Mouse (Mus musculus) T-helper 17 cell (primary cell): ENCODE data around the gene Rprml.
"Not testable (repeated sequence)": the region's sequence is repeated elsewhere in the genome, so short reads cannot be mapped to it uniquely, and the experiment has no call there.

Experiments
- in situ Hi-C, 2 experiments: fragments of 300-600 bp; cut with MboI, MseI; formaldehyde crosslinking; loops; 1 replicate in 1 of 2; 2 replicates in 1 of 2; pipeline ENCODE4 v1.15.1; 2025; ENCODE audit warnings: high pct_unique_total_duplicates in 2 of 2

Gene Rprml

DNA sequence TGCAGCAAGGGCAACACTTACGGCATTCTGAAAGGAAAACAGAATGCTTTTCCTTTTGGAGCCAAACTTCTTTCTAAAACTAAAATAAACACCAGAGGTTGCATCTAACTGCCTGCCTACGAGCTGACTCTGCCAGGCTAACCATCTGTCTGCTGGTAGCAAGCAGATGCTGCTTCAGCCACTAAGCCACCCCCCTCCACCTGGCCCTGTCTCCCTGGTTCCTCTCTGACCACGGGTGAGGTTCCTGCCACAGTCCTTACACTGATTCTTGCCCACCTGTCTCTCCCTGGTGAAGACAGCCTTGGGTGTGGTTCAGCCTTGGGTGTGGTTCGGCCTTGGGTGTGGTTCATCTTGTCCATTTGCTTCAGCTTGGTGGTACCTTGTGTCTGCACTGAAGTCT lies 12.5 kb downstream of the Rprml start:
- in situ Hi-C loops = no loop called here

DNA sequence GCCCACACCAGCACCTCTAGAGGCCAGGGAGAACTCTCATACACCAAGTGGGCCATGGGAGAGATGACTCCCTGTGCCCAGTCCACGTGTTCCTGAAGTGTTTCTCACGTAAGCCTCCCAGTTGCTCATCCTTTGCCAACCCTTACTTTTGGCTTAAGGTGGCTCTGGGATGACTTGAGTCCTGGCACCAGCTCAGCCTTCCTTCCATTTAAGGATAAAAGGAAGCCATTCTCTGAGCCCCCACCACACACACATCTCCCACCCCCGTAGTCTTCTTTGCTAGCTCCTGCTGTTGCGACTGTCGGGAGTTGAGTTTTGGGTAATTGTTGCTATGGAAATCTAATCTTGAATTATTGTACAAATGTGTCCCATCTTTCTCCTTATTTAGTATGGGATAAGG lies 13.2 kb downstream of the Rprml start:
- in situ Hi-C loops = no loop called here

DNA sequence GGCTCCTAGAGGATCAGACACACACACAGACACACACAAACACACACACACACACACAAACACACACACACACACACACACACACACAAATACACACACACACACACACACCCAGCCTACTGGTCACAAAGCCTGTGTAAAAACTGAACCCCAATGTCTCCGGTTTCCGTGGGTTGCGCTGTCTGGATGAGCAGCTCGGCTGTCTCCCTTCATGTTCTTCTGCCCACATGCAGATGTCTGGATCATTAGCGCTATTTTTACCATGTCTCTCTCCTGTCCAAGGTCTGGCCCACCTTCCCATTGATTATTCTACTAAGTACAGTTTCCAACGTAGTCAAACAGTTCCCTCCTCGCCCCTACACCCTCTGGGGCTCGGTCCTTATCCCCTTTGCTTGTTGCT lies 13.7 kb downstream of the Rprml start:
- in situ Hi-C loops = no loop called here

DNA sequence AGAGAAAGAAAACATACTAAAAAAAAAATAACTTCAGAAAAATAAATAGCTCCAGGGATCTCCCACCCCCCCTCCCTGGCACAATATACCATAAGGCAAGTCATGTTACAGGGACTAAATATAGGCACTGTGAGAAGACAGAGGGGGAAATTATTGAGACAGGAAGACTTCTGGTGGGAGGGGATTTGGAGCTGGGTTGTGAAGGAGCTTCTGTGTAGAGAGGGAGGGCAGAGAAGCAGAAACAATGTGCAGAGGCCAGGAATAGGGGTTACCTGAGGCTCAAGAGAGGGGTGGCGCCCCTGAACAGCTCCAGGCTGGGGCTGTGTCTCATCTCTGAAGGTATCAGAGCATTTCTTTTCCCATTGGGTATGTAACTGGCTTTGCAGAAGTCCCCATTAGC lies 16.3 kb downstream of the Rprml start:
- in situ Hi-C loops = no loop called here

DNA sequence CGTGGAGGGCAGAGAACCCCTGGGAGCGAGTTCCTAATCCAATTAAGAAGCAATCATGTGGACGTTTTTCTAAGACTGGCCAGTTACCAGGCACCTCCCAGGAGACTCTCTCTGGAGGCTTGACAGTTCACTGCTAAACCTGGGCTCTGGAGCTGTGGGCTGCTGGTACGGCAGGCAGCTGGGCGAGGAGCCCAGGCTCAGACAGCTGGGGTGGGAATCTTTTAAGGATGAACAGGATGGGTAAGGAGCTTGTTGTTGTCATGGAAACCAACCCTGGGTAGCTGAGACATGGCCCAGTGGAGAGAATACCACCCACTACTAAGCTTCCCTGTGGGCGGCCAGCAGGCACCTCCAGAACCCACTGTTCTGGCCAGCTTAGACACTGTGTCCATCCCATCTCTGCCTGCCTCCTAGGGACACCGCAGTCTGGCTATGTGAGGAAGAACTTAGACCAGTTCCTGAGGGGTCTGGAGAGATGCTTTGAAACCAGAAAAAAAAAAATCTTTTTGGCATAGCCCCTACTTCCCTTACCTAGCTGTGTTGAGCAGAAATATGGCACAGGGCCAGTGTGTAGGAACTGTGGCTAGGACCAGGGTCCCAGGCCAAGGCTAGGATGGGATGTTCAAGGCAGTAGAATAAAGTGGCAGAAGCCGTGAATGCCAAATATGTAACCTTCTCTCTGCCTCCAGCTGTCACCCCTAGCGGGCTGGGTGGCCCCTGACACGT lies 17.0 kb downstream of the Rprml start:
- in situ Hi-C loops = no loop called here

DNA sequence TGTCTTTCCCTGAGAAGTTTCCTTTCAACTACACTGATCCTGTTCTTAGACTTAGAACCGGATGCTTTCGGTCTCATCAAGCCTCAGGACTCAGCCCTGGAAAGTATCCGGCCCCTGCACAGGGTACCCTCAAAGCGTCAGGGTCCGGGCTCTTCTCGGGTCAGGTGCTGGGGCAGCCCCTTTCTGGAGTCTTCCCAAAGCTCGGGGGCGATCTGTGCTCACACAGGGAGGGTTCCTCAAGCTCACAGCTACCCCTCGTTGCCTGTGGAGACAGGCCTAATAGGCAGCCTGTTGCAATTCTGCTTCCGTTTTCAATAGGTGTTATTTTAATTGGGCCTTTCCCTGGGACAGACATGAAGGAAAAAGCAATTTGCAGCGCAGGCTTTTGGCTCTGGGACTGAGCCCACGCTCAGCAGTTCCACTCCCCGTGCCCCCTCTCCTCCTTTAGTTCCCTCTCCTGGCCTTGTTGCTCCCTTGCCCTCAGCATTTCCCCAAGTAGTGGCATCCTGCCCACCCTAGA lies 17.6 kb downstream of the Rprml start:
- in situ Hi-C loops = no loop called here

DNA sequence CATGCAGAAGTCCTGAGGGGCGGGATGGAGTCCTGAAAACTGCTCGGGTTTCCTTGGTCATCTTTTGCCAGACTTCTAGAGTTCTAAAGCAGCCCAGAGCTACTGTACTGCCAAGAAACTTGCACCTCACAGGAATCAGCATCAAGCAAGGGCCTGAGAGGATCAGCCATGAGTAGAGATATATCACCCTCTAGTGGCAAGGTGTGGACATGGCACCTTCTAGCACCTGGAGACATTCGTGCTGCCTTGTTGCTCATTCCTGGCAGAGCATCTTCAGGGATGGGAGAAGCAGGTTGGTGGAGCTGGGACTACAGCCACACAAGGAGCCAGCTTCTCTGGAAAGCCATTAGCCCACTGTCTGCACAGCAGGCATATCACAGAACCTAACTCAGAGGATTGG lies 26.2 kb downstream of the Rprml start:
- in situ Hi-C loops = no loop called here

DNA sequence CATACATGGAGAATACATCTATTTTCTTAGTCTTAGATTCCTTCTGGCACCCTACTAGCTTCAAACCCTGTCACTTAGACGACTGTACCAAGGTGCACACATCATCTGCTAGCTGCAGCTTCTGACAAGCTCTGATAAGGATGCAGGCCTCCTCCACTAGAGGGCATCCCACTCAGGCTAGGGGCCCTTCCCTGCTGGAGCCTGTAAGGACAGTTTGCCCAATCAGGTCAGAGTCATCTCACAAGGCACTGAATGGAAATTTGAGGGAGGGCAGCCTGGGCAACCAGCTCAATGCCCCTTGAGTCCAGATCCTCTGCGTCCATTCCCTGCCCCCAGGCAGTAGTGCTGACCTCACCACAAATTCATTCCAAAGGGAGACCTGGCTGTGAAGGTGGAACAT lies 27.7 kb downstream of the Rprml start:
- in situ Hi-C loops = not testable (repeated sequence)

DNA sequence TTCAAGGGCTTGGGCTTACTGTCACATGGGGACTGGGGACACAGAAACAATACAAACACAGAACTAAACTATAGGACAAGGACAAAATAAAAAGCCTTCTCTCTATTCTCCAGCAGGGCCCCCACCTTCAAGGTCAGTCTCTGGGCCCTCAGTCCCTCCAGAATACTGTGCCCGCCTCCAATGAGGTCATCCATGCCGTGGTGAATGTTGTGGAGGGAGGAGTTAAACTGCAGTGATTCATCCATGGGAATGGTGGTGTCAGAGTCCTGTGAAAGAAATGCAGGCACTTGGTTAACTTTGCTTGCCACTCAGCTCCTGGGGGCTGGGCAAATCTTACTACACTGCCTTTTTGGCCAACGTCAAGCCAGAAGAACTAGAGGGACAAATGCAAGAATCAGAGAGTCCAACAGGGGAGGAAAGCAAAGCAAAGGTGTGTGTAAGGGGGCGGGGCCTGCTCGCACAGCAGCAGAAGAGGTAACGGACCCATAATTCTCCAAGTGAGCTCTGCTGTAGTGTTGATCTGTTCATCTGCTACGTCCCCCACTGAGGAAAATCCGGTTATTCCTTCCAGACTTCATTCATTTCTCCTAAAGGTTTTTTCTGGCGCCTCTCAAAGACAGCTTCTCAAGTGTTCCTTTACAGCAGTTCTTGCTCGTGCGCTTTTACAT lies 34.4 kb downstream of the Rprml start:
- in situ Hi-C loops = no loop called here

DNA sequence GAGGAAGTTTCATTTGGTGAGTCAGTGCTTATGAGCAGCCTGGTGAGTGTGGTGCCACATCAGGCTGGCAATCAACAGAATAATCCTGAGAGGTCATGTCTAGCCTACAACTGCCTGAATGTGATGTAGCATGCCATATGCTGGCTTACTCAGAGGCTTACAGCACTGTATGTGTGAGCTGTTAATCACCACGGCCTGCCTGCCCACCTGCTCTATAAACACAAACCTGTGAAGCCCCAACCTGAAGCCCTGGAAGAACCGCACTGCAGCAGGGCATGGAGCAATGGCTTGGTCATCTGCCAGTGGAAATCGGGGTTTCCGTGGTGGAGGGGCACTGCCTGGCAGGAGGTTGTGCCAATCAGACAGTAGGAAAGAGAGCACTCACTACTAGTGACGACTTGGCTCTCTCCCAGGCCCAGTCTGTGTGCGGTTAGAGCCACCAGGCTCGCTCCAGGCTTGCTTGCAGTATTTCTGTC lies 35.9 kb downstream of the Rprml start:
- in situ Hi-C loops = no loop called here

DNA sequence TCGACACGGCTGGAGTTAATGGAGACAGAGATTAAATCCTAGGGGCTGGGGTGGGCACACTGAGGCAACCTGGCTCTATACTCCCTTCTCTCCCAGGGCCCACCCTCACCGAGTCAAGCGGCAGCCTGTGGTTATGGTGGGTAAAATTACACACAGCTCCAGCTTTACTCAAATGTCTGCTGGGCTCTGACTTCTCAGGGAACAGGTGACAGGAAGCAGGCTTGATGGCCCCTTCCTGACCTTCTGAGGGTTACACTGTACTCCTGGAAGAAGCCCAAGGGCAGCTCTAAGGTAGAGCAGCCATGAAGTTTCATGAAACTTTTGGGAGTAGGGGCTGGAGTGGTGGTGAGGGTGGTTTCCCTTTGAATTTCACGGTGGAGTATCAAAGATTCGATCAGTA lies 37.3 kb downstream of the Rprml start:
- in situ Hi-C loops = no loop called here

DNA sequence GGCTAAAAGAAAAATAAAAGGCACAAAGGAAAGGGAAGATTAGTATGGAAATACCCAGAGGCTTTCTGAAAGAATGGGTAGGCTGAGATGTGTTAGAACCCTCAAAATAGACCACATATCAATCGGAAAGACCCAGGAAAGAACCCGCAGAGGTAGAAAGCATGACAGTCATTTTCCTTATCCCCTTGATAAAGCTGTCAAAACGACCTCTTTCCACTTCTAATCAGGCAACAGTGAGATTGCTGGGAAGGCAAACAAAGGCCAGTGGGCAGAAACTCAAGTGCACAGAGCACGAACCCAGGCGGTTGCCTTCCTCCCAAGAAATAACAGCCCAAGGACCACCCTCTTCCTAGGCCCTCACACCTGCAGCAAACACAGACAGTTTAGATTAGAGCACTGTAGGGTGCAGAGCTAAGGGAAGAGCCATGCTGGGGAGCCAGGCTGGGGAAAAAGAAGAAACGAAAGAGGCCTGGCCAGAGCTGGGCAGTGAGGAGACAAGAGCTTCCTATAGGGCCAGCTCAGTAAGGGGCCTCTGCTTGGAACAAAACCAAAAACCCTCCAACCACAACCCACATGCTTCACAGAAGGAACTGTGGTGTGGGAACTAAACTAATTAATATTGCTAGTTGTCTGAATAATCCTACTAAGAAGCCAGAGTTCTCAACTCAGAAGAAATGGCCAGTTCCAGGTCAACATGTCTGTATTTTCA lies 39.1 kb downstream of the Rprml start:
- in situ Hi-C loops = no loop called here

DNA sequence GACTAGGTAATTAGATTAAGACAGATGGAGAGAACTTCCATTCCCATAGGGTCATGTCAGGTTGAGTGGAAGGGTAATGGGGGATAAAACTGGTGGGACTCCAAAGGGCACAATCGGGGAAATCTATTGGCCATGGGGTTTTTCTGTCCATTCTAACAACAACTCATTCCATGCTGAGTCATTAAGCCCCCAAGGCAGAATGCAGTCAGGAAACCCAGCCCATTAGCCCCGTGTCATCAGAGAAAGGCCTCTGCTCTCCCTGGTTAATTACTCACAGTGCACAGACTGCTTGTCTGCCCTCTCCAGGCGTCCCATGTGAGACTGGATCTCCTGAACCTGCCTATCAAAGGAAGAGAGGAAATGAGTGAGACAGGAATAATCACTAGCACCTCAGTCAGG lies 39.6 kb downstream of the Rprml start:
- in situ Hi-C loops = no loop called here

DNA sequence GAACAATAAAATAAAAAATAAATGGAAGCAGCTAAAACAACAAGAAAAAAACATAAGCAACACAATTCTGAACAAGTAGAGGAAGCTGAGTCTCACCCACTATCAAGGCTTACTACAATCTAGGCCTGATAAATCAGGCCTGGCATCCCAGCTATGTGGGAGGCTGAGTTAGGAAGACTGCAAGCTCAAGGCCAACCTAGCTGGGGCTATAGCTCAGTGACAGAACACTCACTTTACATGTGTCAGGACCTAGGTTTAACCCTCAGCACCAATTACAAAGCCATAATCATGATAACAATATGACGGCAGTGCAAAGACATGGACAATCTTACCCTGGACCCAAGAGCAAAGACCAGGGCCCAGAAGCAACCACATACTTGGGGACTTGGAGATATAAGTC lies 41.7 kb downstream of the Rprml start:
- in situ Hi-C loops = loop anchor here in 1 of 2 experiments (5.0 to 10.0 kb wide), 2 partner anchors 329 to 666 kb away; partner anchors contain the start of genes Arhgap27, Dcakd and Nmt1

DNA sequence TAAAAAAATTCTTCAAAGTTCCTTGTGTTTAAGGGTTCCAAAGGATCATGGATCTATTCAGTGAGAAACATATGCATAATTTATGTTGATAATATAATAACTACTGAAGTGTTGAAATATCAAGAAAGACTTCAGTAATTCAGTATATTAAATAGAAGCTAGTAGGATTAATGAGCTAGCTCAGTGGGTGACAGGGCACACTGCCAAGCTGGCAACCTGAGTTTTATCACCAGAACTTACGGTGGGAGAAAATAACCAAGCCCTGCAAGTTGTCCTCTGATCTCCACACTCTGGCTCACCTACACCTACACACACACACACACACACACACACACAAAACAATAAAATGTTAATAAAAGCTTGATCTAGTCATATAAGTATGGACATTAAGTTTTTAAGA lies 43.9 kb downstream of the Rprml start:
- in situ Hi-C loops = loop anchor here in 1 of 2 experiments (5.0 to 10.0 kb wide), 2 partner anchors 331 to 668 kb away; partner anchors contain the start of genes Arhgap27, Dcakd and Nmt1

DNA sequence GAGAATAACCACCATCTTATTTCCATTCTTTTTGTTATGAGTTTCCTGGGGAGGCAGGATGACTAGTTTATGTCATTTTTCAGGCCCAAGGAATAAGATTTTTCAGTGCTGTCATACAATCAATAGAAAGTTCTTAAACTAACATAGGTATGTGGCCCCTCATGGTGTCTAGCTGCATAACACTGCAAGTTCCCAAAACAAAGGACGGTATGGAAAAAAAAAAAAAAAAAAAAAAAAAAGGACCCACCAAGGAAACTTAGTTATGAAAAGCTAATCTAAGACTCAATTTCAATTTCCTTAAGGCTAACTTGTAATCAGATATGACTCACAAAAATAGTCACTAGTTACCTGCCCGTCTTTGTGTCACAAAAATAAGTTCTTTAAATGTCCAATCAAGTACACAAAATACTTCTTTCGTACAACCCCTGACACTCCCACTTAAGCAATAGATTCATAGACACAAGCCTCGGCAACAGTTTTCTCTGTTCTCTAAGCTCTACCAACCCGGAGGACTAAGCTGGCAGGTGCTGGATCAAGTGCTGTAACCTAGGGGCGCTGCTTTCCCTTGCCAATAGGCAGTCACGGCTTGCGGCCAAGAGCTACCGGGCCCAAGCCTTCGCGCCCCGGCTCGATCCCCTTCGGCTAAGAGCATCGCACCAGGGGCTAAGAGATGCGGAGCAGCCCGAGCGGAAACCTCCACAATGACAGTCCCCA lies 47.6 kb downstream of the Rprml start:
- in situ Hi-C loops = loop anchor here in 1 of 2 experiments (10.0 kb wide), 1 partner anchor 672 kb away; the partner anchor contains the start of genes Dcakd and Nmt1

DNA sequence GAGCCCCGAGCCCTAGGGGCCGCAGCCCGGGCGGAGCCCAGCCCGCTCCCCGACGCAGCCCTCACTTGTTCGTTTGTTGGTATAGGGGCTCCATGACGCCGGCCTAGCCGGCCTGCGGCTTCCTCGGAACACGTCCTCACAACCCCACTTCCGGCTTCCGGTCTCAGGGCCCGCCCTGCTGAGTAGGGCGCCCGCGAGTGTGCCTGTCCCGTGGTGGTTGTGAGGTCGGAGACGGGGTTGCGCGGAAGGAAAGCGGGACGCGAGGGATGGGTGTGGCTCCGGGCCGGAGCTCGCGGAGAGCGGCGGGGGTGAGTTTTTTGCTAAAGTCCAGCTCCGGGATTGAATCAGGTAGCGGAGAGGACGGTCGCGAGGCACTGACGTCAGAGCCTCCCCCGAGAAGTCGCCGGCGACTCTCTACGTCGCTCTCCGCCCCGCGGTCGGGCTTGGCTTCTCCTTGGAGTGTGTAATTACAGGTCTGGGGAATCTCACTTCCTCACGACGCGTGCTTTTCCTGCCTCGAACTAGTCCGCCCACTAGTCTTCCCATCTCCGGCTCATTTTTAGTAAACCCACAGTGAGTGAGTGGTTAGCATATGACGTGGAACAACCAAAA lies 48.3 kb downstream of the Rprml start, which contains the start of gene Gosr2:
Gene Gosr2, minus strand, starts transcription at position 334 of the 612 bp plus-strand sequence.
- in situ Hi-C loops = loop anchor here in 1 of 2 experiments (10.0 kb wide), 1 partner anchor 673 kb away; the partner anchor contains the start of genes Dcakd and Nmt1

DNA sequence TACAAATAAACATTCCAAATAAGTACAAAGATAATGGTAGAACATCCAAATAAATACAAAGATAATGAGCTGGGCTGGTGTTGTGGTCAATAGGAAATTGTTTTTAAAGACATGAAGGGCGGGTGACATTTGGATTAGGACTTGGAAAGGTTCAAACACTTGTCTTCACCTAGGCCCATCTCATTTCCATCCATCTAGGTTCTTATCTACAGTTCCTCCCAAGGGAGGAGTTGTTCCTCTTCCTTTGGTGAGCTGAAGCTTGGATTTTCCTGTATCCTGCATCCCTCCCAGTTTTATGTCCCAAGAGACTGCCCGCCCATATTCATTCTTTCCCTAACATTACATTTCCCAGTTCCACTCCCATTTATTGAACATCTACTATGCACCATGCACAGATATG lies 48.9 kb downstream of the Rprml start:
- in situ Hi-C loops = loop anchor here in 1 of 2 experiments (10.0 kb wide), 1 partner anchor 673 kb away; the partner anchor contains the start of genes Dcakd and Nmt1
